Mouse (Mus musculus): ENCODE results near the gene Iqcc. TPM values are rescaled to one million over a fixed set of nuclear protein-coding genes. Genes with fewer than 3 reads are reported as not detected.

The Iqcc gene
- 8.0 and 9.0 TPM in 2 replicates for total RNA-seq (2023)

DNA sequence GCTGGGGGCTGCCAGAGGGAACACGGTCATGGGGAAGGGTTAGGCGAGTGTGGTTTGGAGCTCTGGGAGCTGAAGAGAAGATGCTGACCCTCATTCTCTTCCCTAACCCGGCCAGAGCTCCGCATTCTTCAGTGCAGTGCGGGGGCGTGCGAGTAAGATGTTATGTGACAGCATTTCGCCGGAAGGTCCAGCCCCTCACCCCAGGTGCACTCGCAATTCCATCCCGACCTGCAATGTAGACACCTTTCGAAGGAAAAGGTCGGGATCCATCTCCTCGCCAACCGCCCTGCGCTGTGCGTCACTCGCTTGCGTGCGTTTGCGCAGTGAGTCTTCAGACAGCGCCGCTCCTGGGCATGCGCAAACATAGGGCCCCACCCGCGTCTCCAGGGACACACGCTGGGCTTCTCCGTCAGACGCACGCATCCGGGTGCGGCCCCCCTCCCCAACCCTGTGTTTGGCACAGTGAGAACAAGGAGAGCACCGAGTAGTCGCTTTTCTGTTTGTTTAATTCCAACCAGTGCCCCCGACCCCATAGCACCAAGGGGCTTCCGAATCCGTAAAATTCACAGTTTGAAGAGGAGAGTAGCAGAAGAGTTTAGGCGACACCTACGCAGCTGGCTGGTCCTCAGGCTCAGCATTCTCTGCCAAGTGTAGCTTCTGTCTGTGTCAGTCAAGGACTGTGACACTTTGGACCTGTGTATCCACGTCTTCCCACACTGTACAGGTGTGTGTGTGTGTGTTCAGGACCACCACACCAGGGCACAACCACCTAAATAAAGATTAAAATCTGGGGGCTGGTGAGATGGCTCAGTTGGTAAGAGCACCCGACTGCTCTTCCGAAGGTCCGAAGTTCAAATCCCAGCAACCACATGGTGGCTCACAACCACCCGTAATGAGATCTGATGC is at the start of gene Iqcc:
Gene Iqcc, minus strand, starts transcription at position 314 of the 906 bp plus-strand sequence.

DNA sequence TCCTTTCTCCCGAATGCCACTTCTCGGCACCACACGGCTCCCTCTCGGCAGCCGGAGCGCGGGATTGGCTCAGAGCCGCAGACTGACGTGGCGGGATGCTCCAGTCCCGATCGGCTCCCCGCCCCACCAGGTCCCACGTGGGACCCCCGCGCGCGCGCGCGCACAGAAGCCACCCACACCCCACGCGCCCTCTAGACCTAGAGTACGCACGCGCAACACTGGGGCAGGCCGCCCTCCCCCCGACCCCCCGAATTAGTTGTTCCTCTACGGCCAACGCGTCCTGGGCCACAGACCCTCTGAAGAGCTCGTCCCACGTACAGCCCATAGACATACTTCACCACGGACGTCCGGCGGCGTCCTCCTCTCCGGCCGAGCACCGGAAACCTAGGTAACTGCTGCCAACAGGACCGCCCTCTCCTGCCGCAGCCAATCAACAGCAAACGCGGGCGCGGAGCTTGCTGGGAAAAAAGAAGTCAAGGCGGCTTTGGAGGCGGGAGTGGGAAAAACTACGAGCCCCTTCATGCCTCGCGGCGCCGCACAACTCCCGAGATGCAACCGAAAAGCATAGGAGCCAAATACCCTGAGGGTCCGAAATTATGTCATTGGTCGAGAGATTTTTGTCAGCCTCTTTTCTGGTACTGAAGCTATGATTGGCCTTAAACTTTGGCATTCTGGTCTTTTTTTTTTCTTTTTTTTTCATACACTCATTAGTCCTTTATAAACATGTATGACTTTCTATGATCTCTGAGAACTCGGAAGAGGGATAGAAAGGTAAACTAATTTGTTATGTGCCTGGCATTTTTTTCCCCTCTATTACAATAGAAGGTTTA is 22.0 kb upstream of the Iqcc start, which contains the start of gene Txlna:
Gene Txlna, minus strand, starts transcription at position 428 of the 830 bp plus-strand sequence.

DNA sequence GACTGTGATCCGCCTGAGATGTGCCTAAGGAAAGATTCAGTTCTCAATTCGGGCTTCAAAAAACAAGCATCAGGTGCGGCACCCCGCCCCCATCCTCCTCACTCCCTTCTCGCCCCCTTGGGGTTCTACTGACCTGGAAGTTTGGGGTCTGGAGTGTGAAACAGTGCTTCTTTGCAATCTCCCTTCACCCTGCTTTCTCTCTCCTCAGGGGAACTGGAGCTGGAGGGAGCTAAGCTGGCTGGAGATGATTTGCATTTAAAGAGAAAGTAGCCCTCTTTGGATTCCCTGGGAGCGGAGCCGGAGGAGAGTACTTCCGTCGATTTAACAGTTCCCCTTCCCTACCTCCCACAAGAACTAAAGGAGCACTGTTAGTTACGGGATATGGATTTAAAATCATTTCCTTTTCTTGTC is 4.8 kb upstream of the Iqcc start, which contains the start of gene Ccdc28b:
Gene Ccdc28b, minus strand, starts transcription at position 267 of the 411 bp plus-strand sequence.

DNA sequence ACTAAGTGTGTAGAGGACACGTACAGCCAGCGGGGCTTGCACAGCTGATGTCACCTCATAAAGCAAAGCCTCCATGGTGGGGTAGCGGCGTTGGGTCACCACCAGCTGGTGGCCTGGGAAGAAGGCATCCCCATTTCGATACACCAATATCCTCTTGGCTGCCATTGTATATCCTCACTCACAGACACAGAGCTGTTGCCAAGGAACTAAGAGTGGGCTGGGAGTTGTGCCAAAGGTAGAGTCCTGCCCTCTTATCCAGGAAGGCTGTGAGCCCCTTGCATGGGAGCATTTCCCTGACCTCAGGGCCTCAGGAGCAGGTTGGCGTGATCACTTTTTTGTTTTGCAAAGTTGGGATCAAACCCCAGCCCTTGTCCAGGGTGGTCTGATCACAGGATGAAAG is 4.8 kb downstream of the Iqcc start, which contains the start of gene Dcdc2b:
Gene Dcdc2b, minus strand, starts transcription at position 165 of the 400 bp plus-strand sequence.

DNA sequence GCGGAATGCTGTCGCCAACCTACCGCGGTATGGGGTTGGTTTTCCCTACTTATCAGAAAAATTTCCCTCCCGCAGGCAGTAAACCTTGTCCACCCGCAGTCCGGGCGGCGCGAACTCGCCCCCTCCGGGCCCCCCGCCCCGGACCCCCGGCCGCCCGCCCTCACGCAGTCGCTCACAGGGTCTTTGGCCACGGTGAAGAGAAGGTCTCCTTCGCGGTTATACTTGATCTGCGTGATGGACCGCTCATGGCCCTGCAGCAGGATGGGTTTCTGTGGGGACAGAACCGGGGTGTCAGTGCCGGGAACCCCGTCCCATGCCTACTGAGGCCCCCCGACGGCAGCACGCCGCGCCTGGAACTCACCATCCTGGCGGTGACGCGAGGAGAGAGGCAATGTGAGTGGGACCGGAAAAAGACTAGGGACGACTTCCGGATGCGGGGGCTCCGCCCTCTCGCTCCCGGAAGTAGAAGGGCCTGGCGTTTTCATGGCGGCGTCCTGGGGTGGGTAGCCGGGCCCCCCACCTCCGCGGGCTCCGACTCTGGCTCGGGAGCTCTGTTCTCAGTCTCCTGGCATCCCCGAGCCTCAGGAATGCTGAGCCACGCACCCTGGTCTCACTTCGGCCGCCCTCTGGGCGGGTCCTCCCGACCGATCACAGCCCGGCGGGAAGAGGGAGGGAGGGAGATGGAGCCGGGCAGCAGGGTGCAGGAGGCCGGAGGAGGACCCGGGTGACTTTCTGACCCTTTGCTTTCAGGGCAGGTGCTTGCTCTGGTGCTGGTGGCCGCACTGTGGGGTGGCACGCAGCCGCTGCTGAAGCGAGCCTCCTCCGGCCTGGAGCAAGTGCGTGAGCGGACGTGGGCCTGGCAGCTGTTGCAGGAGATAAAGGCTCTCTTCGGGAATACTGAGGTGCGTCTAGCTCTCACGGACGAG is 18.4 kb downstream of the Iqcc start, which contains the start of the genes Eif3i and Tmem234:
Gene Eif3i, minus strand, starts transcription at position 416 of the 926 bp plus-strand sequence.
Gene Tmem234, plus strand, starts transcription at position 436 of the 926 bp plus-strand sequence.

DNA sequence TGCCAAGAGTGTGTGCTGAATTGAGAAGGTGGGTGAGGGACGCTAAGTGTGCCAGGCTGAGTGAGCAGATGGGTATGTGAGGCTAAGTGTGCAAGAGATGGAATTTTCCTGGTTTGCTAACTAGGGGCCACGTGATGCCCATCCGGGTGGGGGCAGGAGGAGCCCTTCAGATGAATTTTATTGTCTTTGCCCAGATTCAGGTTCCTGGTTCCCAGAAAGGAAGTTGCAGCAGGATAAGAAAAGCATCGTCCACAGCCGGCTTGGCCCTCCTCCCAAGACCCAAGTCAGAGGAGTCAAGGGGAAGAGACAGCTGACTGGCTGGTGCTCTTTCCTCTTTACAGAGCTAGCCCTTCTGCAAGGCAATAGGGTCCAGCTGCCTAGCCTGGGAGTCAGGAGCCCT is 40.4 kb downstream of the Iqcc start, which contains the start of gene Fam167b:
Gene Fam167b, minus strand, starts transcription at position 84 of the 400 bp plus-strand sequence.

DNA sequence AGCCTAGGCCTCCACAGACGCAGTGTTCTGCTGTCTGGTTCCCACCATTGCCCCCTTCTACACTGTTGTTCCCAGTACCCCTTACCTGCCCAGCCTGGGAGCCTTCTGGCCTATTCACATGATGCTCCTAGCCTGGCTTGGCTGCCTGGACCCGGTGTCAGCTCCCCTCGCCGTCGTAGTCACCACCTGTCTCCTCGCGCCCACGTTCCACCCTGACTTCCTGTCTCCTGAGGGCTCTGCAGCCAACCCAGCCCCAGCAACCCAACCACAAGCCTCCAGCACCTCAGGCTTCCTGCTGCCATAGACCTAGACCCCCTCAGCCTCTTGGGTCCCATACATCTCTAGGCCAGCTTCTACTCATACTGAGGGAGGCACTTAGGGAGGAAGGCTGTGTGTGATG is 45.5 kb downstream of the Iqcc start, which contains the start of gene Lck:
Gene Lck, minus strand, starts transcription at position 212 of the 400 bp plus-strand sequence.

Other genes starting within 250 kb of the Iqcc start
- 0.50 and 1.4 TPM in 2 replicates for gene Zbtb8a, start 241.0 kb downstream of the Iqcc start, total RNA-seq (2023)
- not detected in 2 replicates for gene Zbtb8b, start 178.2 kb downstream of the Iqcc start, total RNA-seq (2023)
- 106 and 151 TPM in 2 replicates for gene Bsdc1, start 157.5 kb downstream of the Iqcc start, total RNA-seq (2023)
- gene Tssk3, start 128.1 kb downstream of the Iqcc start, total RNA-seq (2023), result not detected in 2 replicates
- gene Fam229a, start 127.9 kb downstream of the Iqcc start, total RNA-seq (2023), result 1.2 and 2.2 TPM in 2 replicates
- gene Marcksl1, start 105.5 kb downstream of the Iqcc start, total RNA-seq (2023), result 109 and 117 TPM in 2 replicates
- gene Hdac1, start 76.4 kb downstream of the Iqcc start, total RNA-seq (2023), result 62.8 and 67.8 TPM in 2 replicates
- 0.28 and 0.82 TPM in 2 replicates for gene Lck, start 45.5 kb downstream of the Iqcc start, total RNA-seq (2023)
- not detected in 2 replicates for gene Fam167b, start 40.5 kb downstream of the Iqcc start, total RNA-seq (2023)
- gene Eif3i, start 18.5 kb downstream of the Iqcc start, total RNA-seq (2023), result 52.3 and 53.7 TPM in 2 replicates
- gene Tmem234, start 18.4 kb downstream of the Iqcc start, total RNA-seq (2023), result 72.1 and 72.3 TPM in 2 replicates
- gene Dcdc2b, start 4.8 kb downstream of the Iqcc start, total RNA-seq (2023), result 1.7 TPM in 1 of 2 replicates, not detected in the other
- gene Ccdc28b, start 4.8 kb upstream of the Iqcc start, total RNA-seq (2023), result 31.0 and 39.4 TPM in 2 replicates
- gene Txlna, start 22.0 kb upstream of the Iqcc start, total RNA-seq (2023), result 31.0 and 36.9 TPM in 2 replicates
- gene Kpna6, start 53.7 kb upstream of the Iqcc start, total RNA-seq (2023), result 22.9 and 28.6 TPM in 2 replicates
- gene Tmem39b, start 77.7 kb upstream of the Iqcc start, total RNA-seq (2023), result 5.8 and 6.8 TPM in 2 replicates
- gene Khdrbs1, start 123.2 kb upstream of the Iqcc start, total RNA-seq (2023), result 72.6 and 77.9 TPM in 2 replicates
- 141 and 168 TPM in 2 replicates for gene Ptp4a2, start 192.1 kb upstream of the Iqcc start, total RNA-seq (2023)